Mouse (Mus musculus) liver, embryonic 13.5 days (tissue): Measurements from ENCODE around the gene Usp33. TPM values are rescaled to one million over a fixed set of nuclear protein-coding genes. Genes with fewer than 3 reads are reported as not detected.

Experiments used
- polyA plus RNA-seq: library from polyadenylated mRNA; unstranded; fragments of >200 nt; fragmentation: Nextera tagmentation; extraction: Ambion mirVana; gene quantifications from 2 replicates; pipeline ENCODE4 v1.2.1, GENCODE M21; 2015

Gene Usp33
- polyA plus RNA-seq, 1 experiment from 2014 or later: 19.5 TPM

Other genes starting within 250 kb of the Usp33 start
- 12.3 and 21.0 TPM in 2 replicates for gene Gipc2, start 180.2 kb upstream of the Usp33 start, polyA plus RNA-seq
- 35.2 and 46.3 TPM in 2 replicates for gene Dnajb4, start 136.2 kb upstream of the Usp33 start, polyA plus RNA-seq
- 99.4 and 128 TPM in 2 replicates for gene Fubp1, start 136.1 kb upstream of the Usp33 start, polyA plus RNA-seq
- 1.6 and 1.8 TPM in 2 replicates for gene Nexn, start 80.1 kb upstream of the Usp33 start, polyA plus RNA-seq
- gene Miga1, start 6.1 kb upstream of the Usp33 start, polyA plus RNA-seq: 4.3 and 4.7 TPM in 2 replicates
- 16.3 and 21.2 TPM in 2 replicates for gene Zzz3, start 49.0 kb downstream of the Usp33 start, polyA plus RNA-seq